Mouse (Mus musculus) G1E (cell line): ENCODE results near the gene Hdac2.

ENCODE experiments used
- CTCF ChIP-seq: IDR thresholded peaks from 2 replicates; pipeline ENCODE4 v1.5.1; 2012; ENCODE audit warnings: low read depth, low read length, inconsistent platforms, mixed read lengths
- GATA1 ChIP-seq: IDR thresholded peaks from 2 replicates; pipeline ENCODE4 v1.6.1; 2012; ENCODE audit warnings: borderline replicate concordance, low read length, inconsistent platforms, mixed read lengths
- GATA2 ChIP-seq: IDR thresholded peaks from 2 replicates; pipeline ENCODE4 v1.6.1; 2012; ENCODE audit warnings: low read depth, low read length, inconsistent platforms, borderline replicate concordance

GRCm38 (mm10) chr10:36992149-36992548, 17.8 kb downstream of the Hdac2 start:
- TF ChIP-seq CTCF, result no peak
- no peak for TF ChIP-seq GATA1
- TF ChIP-seq GATA2, result no peak
